Mouse (Mus musculus) regulatory T cell (primary cell): ENCODE data around the gene Acap2.

Experiments
- in situ Hi-C: fragments of 300-600 bp; cut with MboI, MseI; formaldehyde crosslinking; loops from one replicate; pipeline ENCODE4 v1.15.1; 2025; ENCODE audit warnings: high pct_unique_total_duplicates

Acap2 gene

GRCm38 (mm10) chr16:31170297-31170696 lies 30.7 kb downstream of the Acap2 start:
- in situ Hi-C loops = loop anchor here (10.0 kb wide), 1 partner anchor 225 kb away; no protein-coding TSS in a partner anchor

- in situ Hi-C loops = no loop called here
Measured at GRCm38 (mm10) chr16:31169596-31169995, 31.4 kb downstream of the Acap2 start.

GRCm38 (mm10) chr16:31167934-31168333 lies 33.1 kb downstream of the Acap2 start:
- in situ Hi-C loops = no loop called here

- in situ Hi-C loops = no loop called here
Measured at GRCm38 (mm10) chr16:31167017-31167887, 33.8 kb downstream of the Acap2 start.

- in situ Hi-C loops = no loop called here
Measured at GRCm38 (mm10) chr16:31165907-31166306, 35.1 kb downstream of the Acap2 start.

GRCm38 (mm10) chr16:31165467-31165866 lies 35.6 kb downstream of the Acap2 start:
- in situ Hi-C loops = no loop called here

GRCm38 (mm10) chr16:31164125-31164524 lies 36.9 kb downstream of the Acap2 start:
- in situ Hi-C loops = no loop called here

GRCm38 (mm10) chr16:31160486-31160885 lies 40.6 kb downstream of the Acap2 start:
- in situ Hi-C loops = no loop called here

- in situ Hi-C loops = no loop called here
Measured at GRCm38 (mm10) chr16:31159491-31159890, 41.6 kb downstream of the Acap2 start.

GRCm38 (mm10) chr16:31149841-31150240 lies 51.2 kb downstream of the Acap2 start:
- in situ Hi-C loops = no loop called here

- in situ Hi-C loops = no loop called here
Measured at GRCm38 (mm10) chr16:31148891-31149290, 52.2 kb downstream of the Acap2 start.

GRCm38 (mm10) chr16:31147766-31148165 lies 53.3 kb downstream of the Acap2 start:
- in situ Hi-C loops = no loop called here

GRCm38 (mm10) chr16:31141916-31142315 lies 59.1 kb downstream of the Acap2 start:
- in situ Hi-C loops = no loop called here

- in situ Hi-C loops = no loop called here
Measured at GRCm38 (mm10) chr16:31136616-31137253, 64.3 kb downstream of the Acap2 start.

- in situ Hi-C loops = no loop called here
Measured at GRCm38 (mm10) chr16:31135519-31135918, 65.5 kb downstream of the Acap2 start.

- in situ Hi-C loops = no loop called here
Measured at GRCm38 (mm10) chr16:31131531-31131930, 69.5 kb downstream of the Acap2 start.

- in situ Hi-C loops = no loop called here
Measured at GRCm38 (mm10) chr16:31128116-31128515, 72.9 kb downstream of the Acap2 start.

GRCm38 (mm10) chr16:31124991-31125390 lies 76.1 kb downstream of the Acap2 start:
- in situ Hi-C loops = no loop called here

- in situ Hi-C loops = no loop called here
Measured at GRCm38 (mm10) chr16:31121612-31122011, 79.4 kb downstream of the Acap2 start.

GRCm38 (mm10) chr16:31113596-31113995 lies 87.4 kb downstream of the Acap2 start:
- in situ Hi-C loops = no loop called here

GRCm38 (mm10) chr16:31101352-31101751 lies 99.7 kb downstream of the Acap2 start:
- in situ Hi-C loops = no loop called here

- in situ Hi-C loops = no loop called here
Measured at GRCm38 (mm10) chr16:31099906-31100305, 101.1 kb downstream of the Acap2 start.

- in situ Hi-C loops = no loop called here
Measured at GRCm38 (mm10) chr16:31094036-31094435, 107.0 kb downstream of the Acap2 start.
